Mouse (Mus musculus) Patski (cell line): ENCODE measurements around the gene Mpv17l2. TPM values are rescaled to one million over a fixed set of nuclear protein-coding genes. Genes with fewer than 3 reads are reported as not detected.

ENCODE experiments used
- ATAC-seq: fragments of 100-300 bp; one replicate; pipeline ENCODE4 v1.8.0; 2021
- CTCF ChIA-PET: fragments of 350-600 bp; sonication (Branson Sonifier 250); formaldehyde crosslinking; loops from one replicate; lab custom pipeline; 2022; ENCODE audit warnings: inconsistent platforms; lab: Charles Lee
- POLR2A ChIA-PET: fragments of 350-600 bp; sonication (Branson Sonifier 250); formaldehyde crosslinking; loops from one replicate; lab custom pipeline; 2022; ENCODE audit warnings: antibody characterized with exemption, inconsistent platforms; lab: Charles Lee
- DNase-seq: peaks from one replicate; pipeline ENCODE4 v3.0.0-alpha.2; 2011; ENCODE audit warnings: low read depth, low spot score
- H3K27me3 ChIP-seq: fragments of 371-371 bp; one replicate; pipeline ENCODE4 v1.5.1; 2021
- CTCF ChIP-seq: fragments of 100-300 bp; IDR thresholded peaks from one replicate; pipeline ENCODE4 v1.5.1; 2021
- in situ Hi-C: fragments of 300-500 bp; cut with MboI; formaldehyde crosslinking; loops from 3 replicates; pipeline ENCODE4 v1.11.1; 2018; ENCODE audit warnings: low pct_unique_long_range_greater_than_20kb, mixed read lengths
- polyA plus RNA-seq: library from polyadenylated mRNA; unstranded; gene quantifications from one replicate; pipeline ENCODE4 v1.2.3, GENCODE M21; 2021

Gene Mpv17l2
- polyA plus RNA-seq, 1 experiment from 2014 or later: 85.2 TPM

DNA sequence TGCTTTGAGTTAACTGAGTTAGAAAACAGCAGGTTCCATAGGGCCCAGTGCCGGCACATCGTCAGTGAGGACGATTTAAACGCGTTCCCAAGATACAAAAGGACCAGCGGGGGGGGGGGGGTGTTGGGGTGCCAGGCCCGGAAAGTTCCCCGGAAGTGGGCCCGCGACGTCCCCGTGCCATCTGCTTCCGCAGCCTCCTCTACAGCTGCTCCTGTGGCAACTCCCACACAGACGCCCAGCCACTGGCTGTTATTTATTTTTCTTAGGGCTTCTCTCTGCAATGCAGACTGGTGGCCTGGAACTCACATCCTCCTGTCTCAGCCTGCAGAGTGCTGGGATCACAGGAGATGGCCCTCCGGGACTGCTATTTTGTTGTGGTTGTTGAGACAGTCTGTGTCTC lies 40.4 kb upstream of the Mpv17l2 start:
- TF ChIP-seq CTCF: no peak
- POLR2A ChIA-PET: no interaction called here
- CTCF ChIA-PET: no interaction called here
- no peaks in the 10 kb centered on the region for H3K27me3 ChIP-seq
- no peak for DNase-seq
- in situ Hi-C loops: no loop called here
- ATAC-seq: no peak

DNA sequence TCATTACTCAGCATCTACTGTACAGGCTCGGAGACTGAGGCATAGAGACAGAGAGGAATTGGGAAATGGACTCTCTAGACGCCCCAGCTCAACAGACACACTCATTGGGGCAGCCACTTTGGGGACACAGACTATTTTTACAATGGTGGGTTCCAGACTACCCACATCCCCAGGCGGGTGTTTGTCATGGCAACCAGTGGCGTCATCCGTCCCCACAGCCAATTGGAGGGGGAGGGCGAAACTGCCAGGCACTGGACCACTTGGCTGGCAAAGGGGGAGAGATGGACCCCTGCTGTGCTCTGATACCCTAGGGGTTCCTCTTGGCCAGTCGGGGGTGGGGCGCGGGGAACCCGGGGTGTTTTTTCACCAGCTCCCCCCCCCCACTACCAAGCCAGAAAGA lies 39.9 kb upstream of the Mpv17l2 start:
- TF ChIP-seq CTCF: no peak
- CTCF ChIA-PET: interaction anchor here (0.6 kb wide), 1 partner anchor 8 kb away, joined by 3 read pairs; the partner anchor contains the start of gene Il12rb1
- no peaks in the 10 kb centered on the region for H3K27me3 ChIP-seq
- no peak for ATAC-seq
- no peak for DNase-seq
- POLR2A ChIA-PET: no interaction called here
- in situ Hi-C loops: no loop called here

DNA sequence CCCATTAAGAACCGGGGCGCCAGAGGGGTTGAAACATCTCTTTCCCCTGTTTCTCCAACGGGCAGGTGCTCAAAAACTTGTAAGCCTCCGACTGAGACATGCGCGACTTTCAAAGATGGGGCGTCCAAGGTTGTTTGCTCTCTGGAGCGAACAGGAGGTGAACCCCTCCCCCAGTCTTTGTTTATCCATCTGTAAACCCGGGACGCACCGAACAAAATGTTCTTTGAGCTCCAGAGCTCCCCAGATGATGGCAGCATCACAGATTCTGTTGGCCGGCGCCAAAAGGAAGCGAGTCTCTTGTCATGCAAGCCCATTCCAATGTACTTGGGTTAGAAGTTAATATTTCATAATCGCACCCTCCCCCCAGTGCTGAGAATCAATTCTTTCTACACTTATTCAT lies 37.5 kb upstream of the Mpv17l2 start:
- ChIA-PET POLR2A (no interaction called here), CTCF (no interaction called here)
- DNase-seq: no peak
- no peaks in the 10 kb centered on the region for H3K27me3 ChIP-seq
- TF ChIP-seq CTCF: no peak
- in situ Hi-C loops: no loop called here
- ATAC-seq: no peak

DNA sequence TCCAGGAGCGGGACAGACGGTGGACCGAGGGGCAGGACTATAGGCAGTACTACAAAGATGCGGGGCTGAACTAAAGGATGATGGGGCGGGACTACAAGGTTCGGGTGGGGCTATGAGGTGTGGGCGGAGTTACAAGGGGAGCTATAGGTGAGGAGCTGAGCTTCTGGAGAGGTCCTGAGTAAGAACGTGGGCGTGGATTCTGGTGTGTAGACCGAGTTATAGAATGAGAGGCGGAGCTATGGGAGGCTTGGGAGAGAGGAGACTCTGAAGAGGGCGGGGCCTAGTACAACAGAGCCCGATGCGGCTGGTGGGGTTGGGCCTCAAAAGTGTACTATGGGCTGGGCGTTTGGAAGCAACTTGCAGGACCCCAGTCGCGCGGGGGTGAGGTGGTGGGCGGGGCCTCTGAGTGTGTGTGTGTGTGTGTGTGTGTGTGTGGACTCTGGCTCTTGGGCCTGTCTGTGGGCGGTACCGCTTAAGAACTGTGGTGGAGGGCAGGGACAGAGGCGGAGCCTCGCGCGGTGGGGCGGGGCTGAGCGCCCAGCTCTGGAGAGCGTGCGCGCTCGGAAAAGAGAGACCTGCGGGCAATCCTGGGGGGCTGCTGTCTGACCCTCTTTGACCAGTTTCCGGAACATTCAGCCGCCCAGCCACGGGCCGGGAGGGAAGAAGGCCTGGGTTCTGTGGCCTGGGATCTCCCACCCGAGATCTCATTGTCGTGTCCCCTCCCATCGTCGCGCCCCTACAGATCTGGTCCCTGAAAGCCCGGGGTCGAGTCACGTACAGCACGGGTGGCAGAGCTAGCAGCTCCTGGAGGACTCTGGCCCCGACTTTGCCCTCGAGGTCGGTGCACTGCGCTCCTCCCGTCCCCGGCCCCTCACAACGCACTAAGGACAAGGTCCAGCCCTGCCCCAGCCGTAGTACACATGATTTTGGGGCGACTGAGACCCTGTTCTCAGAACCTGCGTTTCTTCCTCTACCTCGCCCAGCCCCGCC lies 36.6 kb upstream of the Mpv17l2 start:
- ATAC-seq (peak; percentile 67), DNase-seq (peak; percentile 68)
- CTCF ChIA-PET: interaction anchor here (0.9 kb wide), 1 partner anchor 35 kb away, joined by 3 read pairs; no protein-coding TSS in a partner anchor
- no peak for TF ChIP-seq CTCF
- no peaks in the 10 kb centered on the region for H3K27me3 ChIP-seq
- POLR2A ChIA-PET: no interaction called here
- in situ Hi-C loops: no loop called here

DNA sequence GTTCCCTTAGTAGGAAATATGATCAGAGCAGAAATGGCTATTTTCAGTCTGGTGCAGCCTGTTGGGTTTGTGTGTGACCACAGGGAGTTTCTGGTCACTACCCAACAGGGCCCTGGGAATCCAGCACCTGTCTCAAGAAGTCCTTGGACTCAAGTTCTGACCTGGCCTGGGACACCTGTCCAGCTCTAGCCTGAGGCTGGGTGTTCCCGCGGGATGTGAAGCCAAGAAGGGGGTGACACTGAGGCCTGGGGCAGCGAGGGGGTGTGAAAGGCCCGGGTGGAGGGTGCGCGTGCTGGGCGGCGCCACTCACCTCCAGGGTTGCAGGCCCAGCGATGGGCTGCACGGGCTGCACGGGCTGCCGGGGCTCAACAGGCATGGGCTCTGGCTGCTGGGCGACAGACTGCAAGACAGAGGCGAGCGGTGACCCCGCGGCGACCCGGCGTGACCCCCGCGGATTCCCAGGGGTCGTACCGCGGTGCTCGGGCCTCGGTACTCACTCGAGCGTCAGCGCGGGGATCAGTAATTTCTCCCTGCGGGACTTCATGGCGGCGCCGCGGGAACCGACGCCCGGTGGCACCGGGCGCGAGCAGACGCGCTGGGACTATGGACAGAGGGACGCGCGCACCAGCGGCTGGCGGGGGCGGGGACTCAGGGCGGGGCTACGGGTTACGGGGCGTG lies 35.8 kb upstream of the Mpv17l2 start:
- in situ Hi-C loops: no loop called here
- ChIA-PET CTCF (interaction anchor here (0.9 to 1.3 kb wide), 3 partner anchors 9 to 34 kb away, joined by 3 to 4 read pairs (median 3); no protein-coding TSS in a partner anchor), POLR2A (no interaction called here)
- H3K27me3 ChIP-seq: no peaks in the 10 kb centered on the region
- ATAC-seq (no peak), DNase-seq (no peak)
- no peak for TF ChIP-seq CTCF

DNA sequence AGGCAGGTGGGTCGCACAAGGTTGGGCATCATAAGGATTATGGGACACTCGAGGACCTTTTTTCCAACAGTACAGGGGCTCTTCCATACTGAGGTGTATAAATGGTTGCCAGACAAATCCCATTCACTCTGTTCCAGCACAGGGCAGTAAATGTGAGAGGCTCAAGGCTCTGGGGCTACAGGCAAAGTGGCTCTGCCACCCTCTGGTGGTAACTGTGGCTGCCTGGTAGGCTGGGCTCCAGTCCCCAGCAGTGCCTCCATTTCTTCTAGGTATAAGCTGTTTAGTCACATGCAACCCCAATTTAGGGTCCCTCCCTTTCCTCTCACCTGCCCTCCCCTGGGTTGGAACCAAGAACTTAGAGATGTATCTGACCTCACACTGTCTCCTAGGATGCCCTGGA lies 34.6 kb upstream of the Mpv17l2 start:
- ChIA-PET POLR2A (interaction anchor here (0.7 kb wide), 1 partner anchor 145 kb away, joined by 3 read pairs; no protein-coding TSS in a partner anchor), CTCF (interaction anchor here (0.7 to 1.3 kb wide), 6 partner anchors 9 to 86 kb away, joined by 3 to 4 read pairs (median 3); partner anchors contain the start of gene Gm3336)
- in situ Hi-C loops: no loop called here
- DNase-seq: no peak
- no peak for ATAC-seq
- no peaks in the 10 kb centered on the region for H3K27me3 ChIP-seq
- no peak for TF ChIP-seq CTCF

DNA sequence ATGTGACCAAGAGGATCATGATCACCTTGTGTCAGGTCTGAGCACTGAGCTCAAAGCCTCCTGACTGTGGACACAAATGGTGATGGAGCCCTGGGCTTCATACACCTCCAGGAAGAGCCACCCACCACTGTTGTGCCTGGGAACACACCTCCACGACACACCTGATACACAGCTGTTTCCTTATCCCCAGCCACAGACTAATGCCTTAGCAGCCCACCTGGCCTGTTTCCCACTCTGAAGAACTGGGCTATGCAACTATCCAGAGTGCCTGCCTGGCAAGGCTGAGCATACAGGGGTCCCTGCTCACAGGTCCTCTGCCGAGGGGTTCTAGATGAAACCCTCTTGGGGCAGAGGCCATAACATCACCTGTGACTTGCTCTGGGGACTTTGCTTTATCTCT lies 33.5 kb upstream of the Mpv17l2 start:
- no peak for ATAC-seq
- no peak for TF ChIP-seq CTCF
- CTCF ChIA-PET: interaction anchor here (0.8 to 1.5 kb wide), 2 partner anchors 19 to 47 kb away, joined by 3 to 4 read pairs; no protein-coding TSS in a partner anchor
- no peaks in the 10 kb centered on the region for H3K27me3 ChIP-seq
- POLR2A ChIA-PET: no interaction called here
- no peak for DNase-seq
- in situ Hi-C loops: no loop called here

DNA sequence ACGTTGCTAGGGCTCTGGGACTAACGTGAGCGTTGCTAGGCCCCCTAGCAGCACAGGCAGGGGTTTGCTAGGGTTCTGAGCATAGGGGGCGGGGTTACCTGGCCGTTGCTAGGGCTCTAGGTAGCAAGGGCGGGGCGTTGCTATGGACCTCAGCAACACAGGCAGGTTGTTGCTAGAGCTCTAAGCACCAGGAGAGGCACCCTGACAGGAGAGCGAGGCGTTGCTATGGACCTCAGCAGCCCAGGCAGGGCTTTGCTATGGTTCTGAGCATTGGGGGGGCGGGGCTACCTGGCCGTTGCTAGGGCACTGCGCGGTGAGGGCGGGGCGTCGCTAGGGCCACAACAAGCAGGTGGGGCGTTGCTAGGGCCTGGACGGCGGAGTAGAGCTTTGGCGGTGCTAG lies 32.0 kb upstream of the Mpv17l2 start:
- in situ Hi-C loops: no loop called here
- no peaks in the 10 kb centered on the region for H3K27me3 ChIP-seq
- peak; percentile 5 for ATAC-seq
- ChIA-PET POLR2A (interaction anchor here (1.2 to 2.3 kb wide), 3 partner anchors 11 to 16 kb away, joined by 5 to 11 read pairs (median 11); partner anchors contain the start of gene Pik3r2), CTCF (interaction anchor here (0.8 to 1.7 kb wide), 3 partner anchors 25 to 52 kb away, joined by 3 to 5 read pairs (median 4); no protein-coding TSS in a partner anchor)
- no peak for TF ChIP-seq CTCF
- DNase-seq: no peak

DNA sequence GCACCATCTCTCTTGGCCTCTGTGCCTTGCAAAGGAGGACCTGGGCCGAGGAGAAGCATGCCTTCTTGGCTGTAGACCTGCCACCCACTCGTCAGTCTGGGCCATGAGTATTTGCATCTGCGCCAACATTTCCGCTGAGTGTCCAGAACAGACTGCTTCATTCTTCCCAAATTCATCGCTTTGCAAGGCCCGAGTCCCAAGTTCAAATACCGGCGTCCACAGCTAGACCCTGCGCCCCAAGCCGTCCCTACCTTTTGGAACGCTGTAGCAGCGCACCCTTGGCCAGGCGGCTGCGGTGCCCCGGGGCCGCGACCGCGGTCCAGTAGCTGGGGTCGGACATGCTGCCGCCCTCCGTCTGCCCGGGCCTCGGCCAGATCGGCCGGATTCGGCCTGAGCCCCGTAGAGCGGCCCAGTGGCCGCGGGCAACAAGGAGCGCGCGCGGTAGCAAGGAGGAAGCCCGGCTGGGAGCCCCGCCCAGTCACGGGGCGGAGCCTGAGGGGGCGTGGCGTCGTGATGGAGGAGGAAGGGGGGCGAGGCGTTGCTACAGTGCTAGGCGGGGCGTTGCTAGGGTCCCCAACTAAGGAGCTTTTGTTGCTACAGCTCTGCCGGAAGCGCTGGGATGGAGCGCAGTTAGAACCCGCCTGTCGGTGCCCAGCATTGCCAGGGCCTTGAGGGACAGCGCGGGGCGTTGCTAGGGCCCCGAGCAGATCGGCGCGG lies 31.4 kb upstream of the Mpv17l2 start:
- CTCF ChIA-PET: interaction anchor here (0.8 to 1.7 kb wide), 3 partner anchors 25 to 52 kb away, joined by 3 to 5 read pairs (median 4); no protein-coding TSS in a partner anchor
- no peaks in the 10 kb centered on the region for H3K27me3 ChIP-seq
- in situ Hi-C loops: no loop called here
- DNase-seq: peak; percentile 74
- peak; percentile 71 for ATAC-seq
- POLR2A ChIA-PET: interaction anchor here (1.2 to 2.3 kb wide), 3 partner anchors 11 to 15 kb away, joined by 5 to 11 read pairs (median 11); partner anchors contain the start of gene Pik3r2
- TF ChIP-seq CTCF: no peak
